Mouse (Mus musculus) frontal cortex, postnatal 36 days (tissue): Measurements from ENCODE around the gene Btbd35f16.
"Not testable (repeated sequence)": the region's sequence is repeated elsewhere in the genome, so short reads cannot be mapped to it uniquely, and the experiment has no call there.

Experiments used
- DNase-seq, 2 experiments: peaks; one replicate each; pipeline ENCODE4 v3.0.0; 2022; ENCODE audit warnings: low spot score in 2 of 2

The Btbd35f16 gene

DNA sequence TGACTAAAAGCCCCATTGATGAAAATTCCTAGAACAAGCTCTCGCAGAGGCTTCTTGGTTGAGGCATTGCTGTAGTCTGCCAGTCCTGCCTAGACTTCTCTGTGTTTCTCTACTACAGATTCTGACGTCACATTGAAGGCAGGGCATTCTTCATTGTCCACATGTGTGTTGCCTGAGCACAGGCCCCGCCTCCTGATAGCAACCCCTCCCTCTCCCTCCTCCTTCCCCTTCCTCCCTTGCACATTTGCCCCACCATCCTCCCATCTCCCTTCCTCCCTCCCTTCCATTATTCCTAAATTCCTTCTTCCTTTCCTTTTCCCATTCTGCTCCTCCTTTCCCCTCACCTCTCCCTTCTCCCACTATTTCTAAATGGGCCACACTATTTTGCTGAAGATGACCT lies at the start of gene Btbd35f16:
Gene Btbd35f16 (minus strand): TSS at position 101 of the 400 bp plus-strand sequence.
- not testable (repeated sequence) for DNase-seq
